Mouse (Mus musculus): ENCODE results near the gene Lypd6b. TPM values are rescaled to one million over a fixed set of nuclear protein-coding genes. Genes with fewer than 3 reads are reported as not detected.

The Lypd6b gene
- polyA plus RNA-seq, 1 experiment: not detected

- Histone ChIP-seq H3K4me1 (ENCODE audit: control insufficient read depth) (peaks cover 4% of the 10 kb centered on the region; the same call in 1 of the 2 replicates), H3K9me3 (ENCODE audit: control insufficient read depth, low read length) (no peaks in the 10 kb centered on the region), H3K4me3 (replicated peaks) (no peak overlapping the region), H3K27me3 (ENCODE audit: control insufficient read depth) (no peaks in the 10 kb centered on the region), H3K36me3 (ENCODE audit: control insufficient read depth) (no peaks in the 10 kb centered on the region)
- TF ChIP-seq TAL1 (IDR thresholded peaks at IDR 0.05; ENCODE audit: low read length): no peak
- no peak for TF ChIP-seq GATA1 (IDR thresholded peaks at IDR 0.05; ENCODE audit: low read length)
These were observed 23.0 kb upstream of the Lypd6b start for GRCm38 (mm10) chr2:49764331-49764946.

- no peaks in the 10 kb centered on the region for H3K36me3 ChIP-seq (ENCODE audit: control insufficient read depth)
- no peak for TF ChIP-seq TAL1 (IDR thresholded peaks at IDR 0.05; ENCODE audit: low read length)
- no peak for TF ChIP-seq GATA1 (IDR thresholded peaks at IDR 0.05; ENCODE audit: low read length)
- H3K9me3 ChIP-seq (ENCODE audit: control insufficient read depth, low read length): no peaks in the 10 kb centered on the region
- H3K4me1 ChIP-seq (ENCODE audit: control insufficient read depth): peaks cover 41% of the 10 kb centered on the region
- no peaks in the 10 kb centered on the region for H3K27me3 ChIP-seq (ENCODE audit: control insufficient read depth)
- H3K4me3 ChIP-seq (replicated peaks): no peak overlapping the region
These were observed 18.6 kb upstream of the Lypd6b start for GRCm38 (mm10) chr2:49768916-49769315.

- Histone ChIP-seq H3K9me3 (ENCODE audit: control insufficient read depth, low read length) (no peaks in the 10 kb centered on the region), H3K4me1 (ENCODE audit: control insufficient read depth) (peaks cover 51% of the 10 kb centered on the region), H3K27me3 (ENCODE audit: control insufficient read depth) (no peaks in the 10 kb centered on the region), H3K4me3 (replicated peaks) (no peak overlapping the region), H3K36me3 (ENCODE audit: control insufficient read depth) (no peaks in the 10 kb centered on the region)
- TF ChIP-seq GATA1 (IDR thresholded peaks at IDR 0.05; ENCODE audit: low read length) (no peak), TAL1 (IDR thresholded peaks at IDR 0.05; ENCODE audit: low read length) (no peak)
These were observed 17.0 kb upstream of the Lypd6b start for GRCm38 (mm10) chr2:49770440-49770839.

GRCm38 (mm10) chr2:49771172-49771571 lies 16.3 kb upstream of the Lypd6b start:
- peaks cover 55% of the 10 kb centered on the region for H3K4me1 ChIP-seq (ENCODE audit: control insufficient read depth)
- no peaks in the 10 kb centered on the region for H3K27me3 ChIP-seq (ENCODE audit: control insufficient read depth)

GRCm38 (mm10) chr2:49773194-49773931 lies 14.1 kb upstream of the Lypd6b start:
- H3K27me3 ChIP-seq (ENCODE audit: control insufficient read depth): no peaks in the 10 kb centered on the region
- H3K36me3 ChIP-seq (ENCODE audit: control insufficient read depth): no peaks in the 10 kb centered on the region
- no peaks in the 10 kb centered on the region for H3K9me3 ChIP-seq (ENCODE audit: control insufficient read depth, low read length)
- no peak overlapping the region for H3K4me3 ChIP-seq (replicated peaks)
- H3K4me1 ChIP-seq (ENCODE audit: control insufficient read depth): peaks cover 58% of the 10 kb centered on the region
- no peak; the same call in 1 of the 2 replicates for TF ChIP-seq GATA1 (IDR thresholded peaks at IDR 0.05; ENCODE audit: low read length)
- TF ChIP-seq TAL1 (IDR thresholded peaks at IDR 0.05; ENCODE audit: low read length): peak; percentile 62

More at GRCm38 (mm10) chr2:49771172-49771571, 16.3 kb upstream of the Lypd6b start:
- Histone ChIP-seq H3K9me3 (ENCODE audit: control insufficient read depth, low read length) (no peaks in the 10 kb centered on the region), H3K36me3 (ENCODE audit: control insufficient read depth) (no peaks in the 10 kb centered on the region), H3K4me3 (replicated peaks) (no peak overlapping the region)
- TF ChIP-seq GATA1 (IDR thresholded peaks at IDR 0.05; ENCODE audit: low read length): no peak
- TF ChIP-seq TAL1 (IDR thresholded peaks at IDR 0.05; ENCODE audit: low read length): no peak

- no peaks in the 10 kb centered on the region for H3K27me3 ChIP-seq (ENCODE audit: control insufficient read depth)
- no peaks in the 10 kb centered on the region for H3K9me3 ChIP-seq (ENCODE audit: control insufficient read depth, low read length)
- TF ChIP-seq GATA1 (IDR thresholded peaks at IDR 0.05; ENCODE audit: low read length) (no peak), TAL1 (IDR thresholded peaks at IDR 0.05; ENCODE audit: low read length) (no peak)
- no peak overlapping the region for H3K4me3 ChIP-seq (replicated peaks)
- H3K36me3 ChIP-seq (ENCODE audit: control insufficient read depth): no peaks in the 10 kb centered on the region
- peaks cover 58% of the 10 kb centered on the region for H3K4me1 ChIP-seq (ENCODE audit: control insufficient read depth)
These were observed 13.3 kb upstream of the Lypd6b start for GRCm38 (mm10) chr2:49774180-49774579.

- Histone ChIP-seq H3K4me3 (replicated peaks) (no peak overlapping the region), H3K4me1 (ENCODE audit: control insufficient read depth) (peaks cover 58% of the 10 kb centered on the region), H3K36me3 (ENCODE audit: control insufficient read depth) (no peaks in the 10 kb centered on the region), H3K9me3 (ENCODE audit: control insufficient read depth, low read length) (no peaks in the 10 kb centered on the region), H3K27me3 (ENCODE audit: control insufficient read depth) (no peaks in the 10 kb centered on the region)
- TF ChIP-seq GATA1 (IDR thresholded peaks at IDR 0.05; ENCODE audit: low read length) (no peak), TAL1 (IDR thresholded peaks at IDR 0.05; ENCODE audit: low read length) (no peak)
These were observed 12.3 kb upstream of the Lypd6b start for GRCm38 (mm10) chr2:49775187-49775586.

- Histone ChIP-seq H3K27me3 (ENCODE audit: control insufficient read depth) (no peaks in the 10 kb centered on the region), H3K36me3 (ENCODE audit: control insufficient read depth) (no peaks in the 10 kb centered on the region), H3K4me1 (ENCODE audit: control insufficient read depth) (peaks cover 53% of the 10 kb centered on the region), H3K9me3 (ENCODE audit: control insufficient read depth, low read length) (no peaks in the 10 kb centered on the region), H3K4me3 (replicated peaks) (no peak overlapping the region)
- TF ChIP-seq GATA1 (IDR thresholded peaks at IDR 0.05; ENCODE audit: low read length) (no peak), TAL1 (IDR thresholded peaks at IDR 0.05; ENCODE audit: low read length) (no peak)
These were observed 11.8 kb upstream of the Lypd6b start for GRCm38 (mm10) chr2:49775735-49776134.

GRCm38 (mm10) chr2:49776407-49776806 lies 11.1 kb upstream of the Lypd6b start:
- Histone ChIP-seq H3K4me1 (ENCODE audit: control insufficient read depth) (peaks cover 48% of the 10 kb centered on the region), H3K36me3 (ENCODE audit: control insufficient read depth) (no peaks in the 10 kb centered on the region), H3K9me3 (ENCODE audit: control insufficient read depth, low read length) (no peaks in the 10 kb centered on the region), H3K4me3 (replicated peaks) (no peak overlapping the region), H3K27me3 (ENCODE audit: control insufficient read depth) (no peaks in the 10 kb centered on the region)
- TF ChIP-seq GATA1 (IDR thresholded peaks at IDR 0.05; ENCODE audit: low read length): no peak
- TF ChIP-seq TAL1 (IDR thresholded peaks at IDR 0.05; ENCODE audit: low read length): no peak
